Mouse (Mus musculus) cerebellum, postnatal 14 days (tissue): ENCODE data around the gene Rem2.

ENCODE experiments used
- DNase-seq, 2 experiments: peaks; one replicate each; pipeline ENCODE4 v3.0.0; 2021; ENCODE audit warnings: mixed read lengths in 2 of 2

Gene Rem2

DNA sequence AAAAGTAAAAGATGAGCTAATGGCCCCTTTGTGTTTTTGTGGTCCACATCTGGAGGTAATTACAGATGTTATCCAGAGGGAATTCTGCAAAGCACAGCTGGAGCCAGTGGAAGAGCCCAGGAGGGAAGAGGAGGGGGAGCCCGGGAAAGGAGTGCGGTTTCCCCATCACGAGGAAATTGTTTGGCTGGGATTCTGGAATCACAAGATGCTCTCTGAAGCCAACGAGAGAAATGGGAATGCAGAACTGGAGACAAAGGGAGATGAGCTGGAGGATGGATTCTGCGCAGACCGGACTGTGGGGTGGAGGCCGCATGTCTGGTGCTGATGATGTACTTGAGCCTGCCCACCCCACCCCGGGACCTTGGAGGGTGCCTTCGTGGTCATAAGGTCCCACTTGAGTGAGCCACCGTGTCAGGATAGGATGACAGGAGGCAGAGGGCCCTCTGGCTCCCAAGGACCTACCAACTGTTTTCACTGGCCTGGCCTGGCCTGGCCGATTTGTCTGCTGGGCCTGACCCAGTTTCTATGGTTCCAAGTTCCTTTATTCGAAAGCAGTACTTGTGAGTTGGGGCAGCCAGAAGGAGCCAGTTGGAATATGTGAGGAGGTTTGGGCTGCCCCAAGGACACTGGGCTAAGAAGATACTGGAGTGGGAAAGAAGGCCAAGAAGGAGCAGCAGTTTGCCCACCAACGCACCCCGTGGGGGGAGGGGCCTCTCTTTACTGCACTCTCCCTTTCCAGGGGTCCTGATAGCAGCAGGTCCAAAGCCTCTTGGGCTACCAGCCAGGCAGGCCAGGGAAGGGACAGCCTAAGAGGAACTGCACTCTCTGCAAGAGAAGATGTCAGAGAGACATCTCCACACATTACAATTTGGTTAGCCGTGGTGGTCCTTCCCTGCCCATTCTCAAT is 31.9 kb upstream of the Rem2 start:
- no peak for DNase-seq

DNA sequence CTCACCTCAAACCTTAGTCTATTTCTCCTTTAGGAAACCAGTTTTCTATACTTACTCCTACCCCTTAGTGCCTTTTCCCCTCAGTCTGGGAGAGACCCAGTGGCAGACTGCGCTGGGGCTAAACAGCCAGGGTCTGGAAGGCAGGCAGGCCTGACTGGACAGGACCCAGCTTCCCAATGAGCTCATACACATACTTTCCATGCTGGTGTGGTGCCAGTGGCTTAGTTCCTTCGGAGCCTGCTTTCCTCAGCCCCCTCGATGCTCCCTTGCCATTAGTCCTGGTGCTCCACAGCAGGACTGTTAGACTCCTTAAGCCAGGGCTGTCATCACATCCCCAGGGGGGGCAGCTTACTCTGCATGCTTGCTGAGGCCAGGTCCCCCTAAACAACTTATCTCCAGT is 30.4 kb upstream of the Rem2 start:
- DNase-seq = no peak

DNA sequence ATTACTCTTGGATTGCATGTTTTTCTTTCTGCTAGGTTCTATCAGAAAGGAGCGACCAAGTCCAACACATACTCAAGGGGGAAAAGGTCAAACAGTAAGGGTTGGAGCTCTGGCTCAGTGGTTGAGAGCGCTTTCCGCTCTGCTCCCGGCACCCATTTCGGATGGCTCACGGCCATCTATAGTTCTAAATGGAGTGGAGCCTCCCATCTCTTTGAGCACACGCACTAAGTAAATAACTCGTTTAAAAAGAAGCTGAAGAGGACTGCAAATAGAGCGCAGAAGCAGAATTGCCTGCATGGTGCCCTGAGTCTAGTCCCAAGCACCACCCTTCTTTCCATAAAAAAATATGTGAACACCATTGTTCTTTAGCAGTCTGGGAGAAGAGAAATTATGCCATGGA is 22.3 kb upstream of the Rem2 start:
- no peak for DNase-seq

DNA sequence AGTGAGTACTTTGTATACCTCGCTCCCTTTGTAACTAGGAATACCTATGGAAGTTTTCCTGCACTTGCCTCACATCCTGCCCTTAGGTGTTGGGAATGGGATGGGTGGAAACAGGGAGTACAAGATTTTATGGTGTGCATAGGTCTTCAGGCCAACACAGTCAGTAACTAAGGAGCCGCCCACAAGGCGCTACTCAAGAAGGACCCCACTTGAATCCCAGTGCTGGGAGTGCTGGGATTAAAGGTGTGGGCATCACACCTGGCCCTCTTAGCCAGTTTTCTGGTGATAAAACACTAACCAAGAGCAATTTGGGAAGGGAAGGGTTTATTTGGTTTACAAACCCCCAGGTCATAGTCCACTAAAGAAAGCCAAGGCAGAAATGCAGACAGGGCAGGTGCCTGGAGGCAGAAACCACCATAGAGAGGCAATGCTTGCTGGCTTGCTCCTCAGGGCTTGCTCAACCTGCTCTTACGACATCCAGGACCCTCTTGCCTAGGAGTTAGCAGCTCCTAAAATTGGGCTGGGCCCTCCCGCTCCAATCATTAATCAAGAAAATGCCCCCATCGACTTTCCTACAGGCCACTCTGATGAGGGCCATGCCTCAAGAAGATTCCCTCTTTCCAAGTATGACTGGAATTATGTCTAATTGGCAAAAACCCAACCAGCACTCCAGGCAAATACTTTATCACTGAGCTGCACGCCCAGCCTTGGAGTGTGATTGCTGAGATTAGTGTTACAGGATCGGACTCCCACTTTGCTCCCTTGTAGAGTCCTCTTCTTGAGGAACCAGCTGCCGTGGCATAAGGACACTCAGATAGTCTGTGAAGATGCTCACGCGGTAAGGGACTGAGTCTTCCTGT is 21.0 kb upstream of the Rem2 start:
- DNase-seq = no peak

DNA sequence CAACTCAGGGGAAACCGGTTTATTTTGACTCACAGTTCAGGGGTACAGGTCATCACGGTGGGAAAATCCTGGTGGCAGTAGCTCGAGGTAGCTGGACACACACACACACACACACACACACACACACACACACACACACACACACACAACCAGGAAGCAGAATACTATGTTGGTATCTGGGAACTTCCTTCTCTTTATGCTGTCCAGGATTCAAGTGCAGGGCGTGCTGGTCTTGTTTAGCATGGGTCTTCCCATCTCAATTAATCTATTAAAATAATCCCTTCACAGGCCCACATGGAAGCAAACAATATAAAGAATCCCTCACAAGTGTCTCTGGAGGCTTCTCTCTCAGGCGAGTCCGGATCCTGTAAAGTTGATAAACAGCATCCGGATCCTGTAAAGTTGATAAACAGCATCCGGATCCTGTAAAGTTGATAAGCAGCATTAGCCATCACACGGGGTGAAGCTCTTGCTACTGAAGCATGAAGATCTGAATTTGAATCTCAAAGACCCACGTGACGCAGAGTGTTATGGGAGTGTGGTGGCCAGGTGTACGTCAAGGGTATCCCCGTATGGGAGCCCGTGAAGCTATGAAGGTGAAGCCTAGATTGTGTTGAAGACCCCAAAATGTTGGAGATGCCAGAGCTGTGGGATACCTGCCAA is 17.9 kb upstream of the Rem2 start:
- DNase-seq = no peak

DNA sequence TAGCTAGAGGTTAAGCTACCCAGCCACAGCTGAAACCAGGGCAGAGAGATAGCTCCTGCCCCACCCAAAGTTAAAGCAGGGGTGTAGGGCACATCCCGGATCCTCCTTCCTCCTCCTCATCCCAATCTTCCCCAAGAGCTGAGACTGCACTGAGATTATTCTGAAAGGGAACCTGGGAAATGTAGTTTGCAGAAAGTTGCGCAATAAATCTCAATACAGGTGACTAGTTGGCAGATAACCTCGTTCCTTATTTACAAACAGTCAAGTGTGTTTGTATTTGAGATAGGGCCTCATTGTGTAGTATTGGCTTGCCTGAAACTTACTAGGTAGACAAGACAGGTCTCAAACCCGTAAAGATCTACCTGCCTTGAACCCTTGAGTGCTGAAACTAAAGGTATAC is 13.8 kb upstream of the Rem2 start:
- DNase-seq = no peak

DNA sequence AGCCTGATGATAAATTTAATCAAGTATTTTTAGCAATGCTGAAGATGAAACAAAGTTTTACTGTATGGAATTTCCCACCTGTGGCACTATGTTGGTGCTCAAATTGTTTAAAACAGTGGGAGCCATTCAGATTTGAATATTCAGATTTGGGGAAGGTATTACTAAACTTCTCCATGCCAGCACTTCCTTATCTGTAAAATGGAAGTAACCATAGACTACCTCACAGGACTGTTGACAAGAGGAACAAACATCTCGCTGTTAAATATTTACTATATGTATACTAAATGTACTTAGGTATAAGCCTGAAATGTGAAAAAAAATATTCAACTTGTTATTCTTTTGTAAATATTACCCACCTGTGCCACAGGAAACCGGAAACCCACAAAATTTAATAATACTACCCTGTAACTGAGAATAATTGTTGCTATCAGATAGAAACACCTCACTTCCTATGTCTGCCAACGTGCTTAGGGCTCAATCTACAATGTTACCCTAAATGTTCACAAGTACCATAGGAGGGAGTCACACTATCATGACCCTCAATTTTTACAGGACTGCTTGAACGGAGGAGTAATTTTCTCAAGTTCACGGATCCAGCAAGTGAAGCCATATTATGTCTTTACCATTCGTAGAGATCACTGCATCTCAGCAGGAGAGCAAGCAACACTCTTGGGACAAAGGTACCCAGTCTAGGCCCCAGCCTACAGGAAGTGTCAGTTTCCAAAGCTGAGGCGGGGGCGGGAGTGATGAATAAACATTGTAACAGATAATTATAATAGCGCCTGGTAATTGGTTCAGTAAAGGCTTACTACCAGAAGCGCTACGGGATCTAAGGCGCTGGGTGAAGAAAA is 12.6 kb upstream of the Rem2 start:
- no peak for DNase-seq

DNA sequence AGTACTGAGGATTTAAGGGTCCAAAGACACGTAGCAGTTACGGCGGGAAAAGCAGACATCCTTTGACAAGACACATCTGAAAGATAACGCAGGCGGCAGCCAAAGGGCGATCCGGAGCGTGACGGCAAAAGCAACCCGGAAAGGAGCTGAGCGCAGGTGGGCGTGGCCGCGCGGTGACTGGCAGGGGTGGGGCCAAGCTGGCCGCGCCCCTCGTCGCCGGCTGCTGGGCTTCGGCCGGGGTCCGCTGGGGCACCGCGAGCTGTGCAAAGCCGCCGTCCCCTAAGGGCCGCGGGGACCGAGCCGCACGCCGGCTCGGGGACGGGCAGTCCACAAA is 12.0 kb upstream of the Rem2 start, which contains the start of gene Lrp10:
Gene Lrp10 (plus strand): TSS at position 179 of the 334 bp plus-strand sequence.
- DNase-seq = peak; percentile 91 to 93

DNA sequence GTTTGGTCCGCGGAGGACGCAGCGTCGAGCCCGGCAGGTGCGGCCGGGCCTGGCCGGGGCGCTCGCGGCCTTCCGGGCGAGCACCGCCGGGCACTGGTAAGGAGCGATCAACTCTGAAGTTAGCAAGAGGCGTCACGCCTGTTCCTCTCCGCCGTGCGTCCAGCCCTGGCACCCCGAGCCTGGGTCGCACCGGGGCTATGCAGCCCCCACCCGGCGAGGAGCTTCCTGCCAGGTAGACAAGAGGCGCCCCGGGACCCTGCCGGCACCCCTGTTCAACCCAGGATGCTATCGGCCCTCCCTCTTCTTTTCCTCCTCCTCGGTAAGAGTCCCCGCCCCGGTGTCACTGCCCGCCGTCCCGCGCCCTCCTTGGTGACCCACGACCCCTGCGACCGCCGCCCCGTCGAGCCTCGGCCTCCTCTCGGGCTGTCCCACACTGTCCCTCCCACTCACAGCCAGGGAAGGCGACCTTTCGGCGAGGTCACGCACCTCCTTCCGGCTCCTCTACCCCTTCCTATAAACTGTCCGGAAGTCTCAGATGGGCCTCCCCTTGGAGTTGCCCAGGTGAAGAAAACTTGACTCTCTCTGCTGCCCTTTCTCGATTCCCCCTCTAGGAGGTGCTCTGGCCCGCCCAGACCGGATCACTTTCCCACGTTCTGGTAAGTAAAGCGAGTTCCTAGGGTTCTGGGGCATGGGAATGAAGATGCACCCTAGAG is 11.5 kb upstream of the Rem2 start:
- DNase-seq = peak; percentile 72 to 75

DNA sequence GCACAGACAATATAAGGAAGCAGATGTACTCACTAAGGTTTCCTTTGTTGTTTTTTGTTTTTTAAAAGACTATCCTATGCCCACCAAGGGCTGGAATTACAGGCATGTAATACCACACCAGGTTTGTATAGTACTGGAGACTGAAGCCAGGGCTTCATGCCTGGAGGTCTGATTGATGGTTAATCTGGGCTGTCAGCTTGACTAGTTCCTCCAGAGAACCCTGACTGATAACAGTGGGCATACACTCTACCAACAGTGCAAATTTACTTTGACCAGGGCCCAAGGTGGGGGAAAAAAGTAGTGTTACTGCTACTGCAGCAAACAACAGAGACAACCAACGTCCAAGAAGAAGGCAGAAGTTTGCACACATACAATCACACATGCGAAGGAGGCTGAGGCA is 4.4 kb upstream of the Rem2 start:
- no peak for DNase-seq

DNA sequence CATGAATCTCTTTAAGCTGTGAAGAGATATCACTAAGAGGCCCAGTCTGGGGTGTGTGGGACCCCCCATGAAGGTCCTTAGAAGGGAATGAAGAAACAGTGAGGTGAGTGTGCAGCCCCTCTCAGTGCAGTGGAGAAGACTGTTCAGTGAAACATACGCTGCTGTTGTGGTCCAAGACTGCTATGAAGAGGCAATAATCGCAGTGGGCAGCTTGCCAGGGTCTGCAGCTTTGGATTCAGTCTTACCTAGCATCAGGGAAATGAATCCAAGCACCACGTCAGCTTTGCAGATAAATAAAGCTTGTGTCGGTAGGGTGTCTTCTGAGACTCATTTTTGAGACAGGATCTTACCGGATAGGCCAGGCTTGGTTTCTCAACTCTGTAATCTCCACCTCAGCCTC is 3.2 kb upstream of the Rem2 start:
- peak; percentile 85 to 90 for DNase-seq

DNA sequence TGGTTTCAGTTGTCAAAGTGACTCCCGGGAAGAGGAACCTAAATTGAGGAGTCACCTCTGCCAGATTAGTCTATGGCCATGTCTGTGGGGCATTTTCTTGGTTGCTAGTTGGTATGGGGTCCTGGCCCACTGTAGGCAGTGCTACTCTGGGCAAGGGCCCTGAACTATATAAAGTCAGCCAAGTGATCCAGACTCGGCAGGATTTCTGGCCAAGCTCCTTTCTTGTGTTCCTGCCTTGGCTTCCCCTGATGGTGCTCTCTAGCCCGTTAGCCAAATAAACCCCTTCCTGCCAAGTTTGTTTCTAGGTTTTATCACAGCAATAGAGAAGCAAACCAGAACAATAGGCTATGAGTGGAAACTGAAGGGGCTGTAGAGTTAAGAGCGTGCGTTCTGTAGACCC is 1.2 kb upstream of the Rem2 start:
- DNase-seq = peak in 1 of 2 experiments; percentile 55

DNA sequence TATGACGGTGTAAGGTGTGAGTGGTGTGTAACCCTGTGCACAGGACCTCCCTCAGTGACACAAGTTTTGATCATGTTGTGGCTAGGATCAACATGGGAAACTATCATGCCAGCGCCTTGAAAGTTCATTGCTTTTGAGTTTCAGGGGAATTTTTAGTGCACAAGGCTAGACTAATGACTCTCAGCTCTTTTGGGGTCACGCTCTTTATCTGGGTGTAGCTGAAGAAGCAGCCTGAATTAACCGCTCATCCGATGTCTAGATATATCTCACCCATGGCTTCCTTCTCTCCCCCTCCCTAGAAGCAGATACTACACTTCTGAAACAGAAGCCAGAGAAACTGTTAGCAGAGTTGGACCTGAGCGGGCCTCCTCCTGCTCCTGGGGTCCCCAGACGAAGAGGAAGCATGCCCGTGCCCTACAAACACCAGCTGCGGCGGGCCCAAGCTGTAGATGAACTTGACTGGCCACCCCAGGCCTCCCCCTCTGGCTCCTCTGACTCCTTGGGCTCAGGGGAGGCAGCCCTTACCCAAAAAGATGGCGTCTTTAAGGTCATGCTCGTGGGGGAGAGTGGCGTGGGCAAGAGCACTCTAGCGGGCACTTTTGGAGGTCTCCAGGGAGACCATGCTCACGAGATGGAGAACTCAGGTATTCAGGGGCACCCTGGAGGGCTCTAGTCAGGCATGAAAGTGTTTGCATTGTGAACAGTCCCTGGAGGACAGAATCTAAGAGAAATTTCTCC is 1.4 kb downstream of the Rem2 start:
- no peak for DNase-seq

DNA sequence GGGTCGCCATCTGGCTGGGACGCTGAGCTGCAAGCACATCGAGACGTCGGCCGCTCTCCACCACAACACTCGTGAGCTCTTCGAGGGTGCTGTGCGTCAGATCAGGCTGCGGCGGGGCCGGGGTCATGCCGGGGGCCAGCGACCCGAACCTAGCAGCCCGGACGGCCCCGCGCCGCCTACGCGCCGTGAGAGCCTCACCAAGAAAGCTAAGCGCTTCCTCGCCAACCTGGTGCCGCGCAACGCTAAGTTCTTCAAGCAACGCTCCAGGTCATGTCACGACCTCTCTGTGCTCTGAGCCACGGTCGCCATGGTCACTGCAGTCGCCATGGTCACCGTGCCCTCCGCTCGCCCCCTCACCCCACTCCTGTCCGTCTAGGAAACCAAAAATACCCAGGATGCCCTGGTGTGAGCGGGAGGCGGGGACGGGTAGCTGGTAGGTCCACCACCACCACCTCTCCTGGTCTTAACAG is 3.6 kb downstream of the Rem2 start:
- DNase-seq = no peak

DNA sequence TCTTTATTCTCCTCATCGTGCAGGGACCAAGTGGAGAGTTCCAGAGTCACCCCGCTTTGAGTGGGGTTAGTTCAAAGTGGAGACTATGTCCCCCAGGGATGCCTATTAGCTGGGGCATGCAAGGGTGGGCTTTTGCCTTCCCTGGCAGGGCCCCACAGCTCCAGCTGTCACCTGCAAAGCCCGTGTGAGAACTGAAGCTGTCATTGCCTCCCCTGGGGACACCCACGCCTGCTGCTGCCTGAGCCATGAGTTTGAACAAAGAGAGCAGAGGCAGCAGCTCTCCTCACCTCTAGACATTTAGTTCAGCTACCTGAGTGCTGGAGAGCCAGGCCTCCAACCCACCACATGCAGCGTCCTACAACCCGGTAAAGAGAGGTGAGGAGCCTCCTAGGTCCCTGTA is 4.8 kb downstream of the Rem2 start:
- no peak for DNase-seq

DNA sequence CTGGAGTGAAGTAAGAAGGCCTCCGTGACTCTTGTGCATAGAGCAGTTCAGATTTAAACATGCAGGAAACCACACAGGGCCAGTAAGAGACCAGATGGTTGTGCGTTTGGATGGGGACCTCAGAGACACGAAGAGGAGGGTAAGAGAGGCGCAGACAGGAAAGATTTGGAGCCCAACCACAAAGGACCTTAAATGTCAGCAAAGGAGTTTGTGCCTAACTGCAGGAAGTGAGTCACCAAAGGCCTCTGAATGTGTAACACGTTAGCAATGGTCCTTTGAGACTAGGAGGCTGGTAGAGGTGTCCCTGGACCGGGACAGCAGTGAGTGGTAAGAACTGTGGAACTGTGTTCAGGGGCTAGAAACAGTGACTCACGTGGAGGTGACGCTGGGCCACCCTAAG is 5.5 kb downstream of the Rem2 start:
- DNase-seq = no peak

DNA sequence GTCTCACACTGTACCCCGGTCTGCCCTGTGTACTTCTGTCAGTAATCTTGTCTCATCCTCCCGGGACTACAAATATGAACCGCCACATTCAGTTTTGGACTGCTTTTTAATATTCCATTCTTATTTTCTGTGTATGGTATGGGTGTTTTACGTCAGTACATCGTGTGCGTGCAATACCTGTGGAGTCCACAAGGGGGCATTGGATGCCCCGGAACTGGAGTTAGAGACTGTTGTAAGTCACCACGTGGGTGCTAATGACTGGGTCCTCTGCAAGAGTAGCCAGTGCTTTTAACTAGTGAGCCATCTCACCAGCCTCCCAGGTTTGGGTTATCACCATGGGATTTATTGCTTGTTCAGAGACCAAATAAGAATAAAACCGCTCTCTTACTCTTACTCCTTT is 6.6 kb downstream of the Rem2 start:
- DNase-seq = peak; percentile 47 to 65

DNA sequence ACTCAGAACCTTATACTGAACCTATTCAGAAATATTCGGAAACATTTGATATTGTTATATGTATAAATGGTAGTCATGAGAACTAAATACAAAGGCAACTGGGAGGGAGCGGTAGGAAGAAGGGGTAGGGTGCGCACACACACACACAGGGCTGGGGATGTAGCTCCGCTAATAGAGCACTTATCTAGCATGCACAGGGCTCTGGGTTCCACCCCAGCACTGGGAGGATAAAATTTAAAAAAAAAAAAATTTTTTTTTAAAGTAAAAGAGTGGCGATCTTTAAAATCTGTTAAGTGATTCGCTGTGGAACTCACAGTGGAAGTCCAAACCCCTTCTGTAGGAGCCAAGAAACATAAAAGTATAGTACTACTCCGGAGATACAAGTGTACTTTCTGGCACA is 10.0 kb downstream of the Rem2 start:
- no peak for DNase-seq

DNA sequence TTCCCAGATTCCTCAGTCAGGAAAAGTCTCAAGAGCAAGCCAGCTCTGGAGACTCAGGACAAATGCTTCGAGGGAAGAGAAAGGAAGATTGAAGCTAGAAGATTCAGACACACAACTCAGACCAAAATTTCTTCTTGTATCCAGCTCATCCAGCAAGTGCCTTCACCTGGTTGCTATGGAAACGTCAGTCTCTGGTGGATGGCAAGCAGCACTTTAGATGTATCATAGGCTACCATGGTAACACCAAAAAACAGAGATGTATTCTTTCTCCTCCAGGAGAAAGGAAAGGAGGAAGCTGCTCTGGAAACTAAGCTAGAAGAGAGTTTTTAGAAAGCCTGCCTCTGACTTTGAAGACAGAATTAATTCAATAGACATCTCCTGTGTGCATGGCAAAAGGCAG is 11.8 kb downstream of the Rem2 start:
- no peak for DNase-seq

DNA sequence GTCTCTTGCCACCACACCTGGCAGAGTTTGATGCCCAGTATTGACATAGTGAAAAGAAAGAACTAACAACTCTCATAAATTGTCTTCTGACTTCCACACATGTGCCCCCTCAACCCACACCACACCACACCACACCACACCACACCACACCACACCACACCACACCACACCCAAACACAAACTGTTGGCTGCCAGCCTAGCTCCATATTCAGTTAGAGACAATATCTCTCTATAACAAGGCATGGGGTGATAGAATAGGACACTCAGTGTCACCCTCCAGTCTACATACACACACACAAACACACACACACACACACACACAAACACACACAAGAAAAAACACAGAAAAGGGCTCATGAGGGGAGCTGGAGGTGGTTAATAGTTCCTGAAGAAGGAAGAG is 12.4 kb downstream of the Rem2 start:
- no peak for DNase-seq
